Mouse (Mus musculus): ENCODE results near the gene Msto1. TPM values are rescaled to one million over a fixed set of nuclear protein-coding genes. Genes with fewer than 3 reads are reported as not detected.
"Not testable (repeated sequence)": the region's sequence is repeated elsewhere in the genome, so short reads cannot be mapped to it uniquely, and the experiment has no call there.

Gene Msto1
- polyA plus RNA-seq, 1 experiment from 2014 or later: 41.3 TPM

- no peaks in the 10 kb centered on the region for H3K9me3 ChIP-seq
Observed at GRCm38 (mm10) chr3:88929501-88929900, 15.7 kb upstream of the Msto1 start.

GRCm38 (mm10) chr3:88925651-88926050 is 11.9 kb upstream of the Msto1 start:
- Histone ChIP-seq H3K27me3 (no peaks in the 10 kb centered on the region), H3K4me3 (no peak overlapping the region), H3K36me3 (peaks cover 99% of the 10 kb centered on the region), H3K4me1 (no peaks in the 10 kb centered on the region), H3K4me2 (no peak overlapping the region), H3K27ac (no peak overlapping the region), H3K9me3 (no peaks in the 10 kb centered on the region), H3K9ac (no peak overlapping the region)
- no peak for ATAC-seq (ENCODE audit: insufficient number of reproducible peaks, low FRiP score, low TSS enrichment, low read depth)
- WGBS: 82% methylated on average over 2 of the region's 2 CpGs

More at GRCm38 (mm10) chr3:88929501-88929900, 15.7 kb upstream of the Msto1 start:
- H3K27ac ChIP-seq: no peak overlapping the region
- H3K4me2 ChIP-seq: no peak overlapping the region
- H3K9ac ChIP-seq: no peak overlapping the region
- peaks cover 93% of the 10 kb centered on the region for H3K36me3 ChIP-seq
- H3K27me3 ChIP-seq: no peaks in the 10 kb centered on the region
- ATAC-seq (ENCODE audit: insufficient number of reproducible peaks, low FRiP score, low TSS enrichment, low read depth): no peak
- H3K4me3 ChIP-seq: no peak overlapping the region
- no peaks in the 10 kb centered on the region for H3K4me1 ChIP-seq
- WGBS: 70% methylated on average over 3 of the region's 3 CpGs

GRCm38 (mm10) chr3:88923989-88924591 is 10.3 kb upstream of the Msto1 start:
- WGBS: 92% methylated on average over 8 of the region's 8 CpGs
- no peak for ATAC-seq (ENCODE audit: insufficient number of reproducible peaks, low FRiP score, low TSS enrichment, low read depth)
- Histone ChIP-seq H3K4me2 (no peak overlapping the region), H3K9me3 (no peaks in the 10 kb centered on the region), H3K27me3 (no peaks in the 10 kb centered on the region), H3K4me3 (no peak overlapping the region), H3K27ac (no peak overlapping the region), H3K9ac (no peak overlapping the region), H3K4me1 (no peaks in the 10 kb centered on the region), H3K36me3 (peaks cover 84% of the 10 kb centered on the region)

- H3K9ac ChIP-seq: no peak overlapping the region
- no peak for ATAC-seq (ENCODE audit: insufficient number of reproducible peaks, low FRiP score, low TSS enrichment, low read depth)
- 97% methylated on average over 9 of the region's 9 CpGs for WGBS
- H3K4me1 ChIP-seq: no peaks in the 10 kb centered on the region
- H3K27me3 ChIP-seq: no peaks in the 10 kb centered on the region
- no peaks in the 10 kb centered on the region for H3K9me3 ChIP-seq
- H3K4me3 ChIP-seq: no peak overlapping the region
- H3K4me2 ChIP-seq: no peak overlapping the region
- H3K36me3 ChIP-seq: peaks cover 57% of the 10 kb centered on the region
- no peak overlapping the region for H3K27ac ChIP-seq
Observed at GRCm38 (mm10) chr3:88921411-88921810, 7.6 kb upstream of the Msto1 start.

- Histone ChIP-seq H3K9ac (no peak overlapping the region), H3K27me3 (no peaks in the 10 kb centered on the region), H3K36me3 (peaks cover 33% of the 10 kb centered on the region), H3K4me2 (no peak overlapping the region), H3K27ac (no peak overlapping the region), H3K9me3 (no peaks in the 10 kb centered on the region), H3K4me3 (no peak overlapping the region), H3K4me1 (peaks cover 7% of the 10 kb centered on the region)
- ATAC-seq (ENCODE audit: insufficient number of reproducible peaks, low FRiP score, low TSS enrichment, low read depth): no peak
- 79% methylated on average over 13 of the region's 13 CpGs for WGBS
Observed at GRCm38 (mm10) chr3:88918981-88919380, 5.2 kb upstream of the Msto1 start.

GRCm38 (mm10) chr3:88914384-88914810 is 598 bp upstream of the Msto1 start:
- H3K9me3 ChIP-seq: no peaks in the 10 kb centered on the region
- no peaks in the 10 kb centered on the region for H3K27me3 ChIP-seq
- WGBS: 23% methylated on average over 8 of the region's 8 CpGs
- peaks cover 31% of the 10 kb centered on the region for H3K36me3 ChIP-seq
- no peak for ATAC-seq (ENCODE audit: insufficient number of reproducible peaks, low FRiP score, low TSS enrichment, low read depth)
- peaks cover 16% of the 10 kb centered on the region for H3K4me1 ChIP-seq
- H3K9ac ChIP-seq: peak overlapping the region; percentile 65
- H3K27ac ChIP-seq: peak overlapping the region; percentile 88
- peak overlapping the region; percentile 74 for H3K4me3 ChIP-seq
- peak overlapping the region; percentile 74 for H3K4me2 ChIP-seq

GRCm38 (mm10) chr3:88912585-88912984 is 1.2 kb downstream of the Msto1 start:
- 88% methylated on average over 7 of the region's 7 CpGs for WGBS
- Histone ChIP-seq H3K27ac (no peak overlapping the region), H3K27me3 (no peaks in the 10 kb centered on the region), H3K9ac (no peak overlapping the region), H3K4me1 (peaks cover 16% of the 10 kb centered on the region), H3K4me2 (peak overlapping the region; percentile 74; the same call in 1 of the 2 replicates), H3K36me3 (peaks cover 48% of the 10 kb centered on the region), H3K4me3 (peak overlapping the region; percentile 3; the same call in 1 of the 2 replicates), H3K9me3 (no peaks in the 10 kb centered on the region)
- no peak for ATAC-seq (ENCODE audit: insufficient number of reproducible peaks, low FRiP score, low TSS enrichment, low read depth)

- H3K4me3 ChIP-seq: no peak overlapping the region
- H3K4me2 ChIP-seq: no peak overlapping the region
- H3K4me1 ChIP-seq: no peaks in the 10 kb centered on the region
- peaks cover 97% of the 10 kb centered on the region for H3K36me3 ChIP-seq
- H3K27ac ChIP-seq: no peak overlapping the region
- 90% methylated on average over 6 of the region's 6 CpGs for WGBS
- no peak for ATAC-seq (ENCODE audit: insufficient number of reproducible peaks, low FRiP score, low TSS enrichment, low read depth)
- H3K9ac ChIP-seq: no peak overlapping the region
- H3K27me3 ChIP-seq: no peaks in the 10 kb centered on the region
- no peaks in the 10 kb centered on the region for H3K9me3 ChIP-seq
Observed at GRCm38 (mm10) chr3:88906393-88907159, 7.2 kb downstream of the Msto1 start.

- no peaks in the 10 kb centered on the region for H3K9me3 ChIP-seq
- H3K27ac ChIP-seq: no peak overlapping the region
- no peak overlapping the region for H3K9ac ChIP-seq
- H3K4me1 ChIP-seq: no peaks in the 10 kb centered on the region
- no peak for ATAC-seq (ENCODE audit: insufficient number of reproducible peaks, low FRiP score, low TSS enrichment, low read depth)
- H3K4me2 ChIP-seq: no peak overlapping the region
- H3K4me3 ChIP-seq: no peak overlapping the region
- H3K27me3 ChIP-seq: no peaks in the 10 kb centered on the region
- WGBS: 89% methylated on average over 2 of the region's 2 CpGs
- peaks cover 93% of the 10 kb centered on the region for H3K36me3 ChIP-seq
Observed at GRCm38 (mm10) chr3:88905741-88906140, 8.1 kb downstream of the Msto1 start.

GRCm38 (mm10) chr3:88905209-88905608 is 8.6 kb downstream of the Msto1 start:
- 85% methylated on average over 6 of the region's 6 CpGs for WGBS
- no peaks in the 10 kb centered on the region for H3K4me1 ChIP-seq
- H3K4me2 ChIP-seq: no peak overlapping the region
- H3K27ac ChIP-seq: no peak overlapping the region
- H3K9me3 ChIP-seq: no peaks in the 10 kb centered on the region
- H3K36me3 ChIP-seq: peaks cover 91% of the 10 kb centered on the region
- ATAC-seq (ENCODE audit: insufficient number of reproducible peaks, low FRiP score, low TSS enrichment, low read depth): no peak
- no peak overlapping the region for H3K9ac ChIP-seq
- H3K4me3 ChIP-seq: no peak overlapping the region
- no peaks in the 10 kb centered on the region for H3K27me3 ChIP-seq

- no peaks in the 10 kb centered on the region for H3K27me3 ChIP-seq
- no peak overlapping the region; the same call in 1 of the 2 replicates for H3K27ac ChIP-seq
- no peak overlapping the region for H3K4me3 ChIP-seq
- WGBS: 82% methylated on average over 3 of the region's 3 CpGs
- H3K36me3 ChIP-seq: peaks cover 86% of the 10 kb centered on the region
- no peaks in the 10 kb centered on the region for H3K9me3 ChIP-seq
- no peak for ATAC-seq (ENCODE audit: insufficient number of reproducible peaks, low FRiP score, low TSS enrichment, low read depth)
- no peak overlapping the region for H3K9ac ChIP-seq
- no peaks in the 10 kb centered on the region for H3K4me1 ChIP-seq
- H3K4me2 ChIP-seq: no peak overlapping the region
Observed at GRCm38 (mm10) chr3:88904803-88905202, 9.0 kb downstream of the Msto1 start.

GRCm38 (mm10) chr3:88893011-88893410 is 20.8 kb downstream of the Msto1 start:
- not testable (repeated sequence) for H3K27me3 ChIP-seq; H3K4me3 ChIP-seq; H3K4me1 ChIP-seq; ATAC-seq (ENCODE audit: insufficient number of reproducible peaks, low FRiP score, low TSS enrichment, low read depth); H3K4me2 ChIP-seq; H3K9ac ChIP-seq; H3K27ac ChIP-seq; H3K9me3 ChIP-seq
- H3K36me3 ChIP-seq: peaks cover 22% of the 10 kb centered on the region
- WGBS: 90% methylated on average over 7 of the region's 7 CpGs

Data from limb, embryonic 15.5 days (tissue).